Mouse (Mus musculus) heart, postnatal 36 days (tissue): ENCODE measurements at regions not wholly inside any gene's neighbourhood (a gene's known extent, or its start where the extent isn't known, plus 50 kb on each side); places are given as distances from the start of the nearest gene placed in this dataset.

Experiments used
- DNase-seq, 2 experiments: peaks; one replicate each; pipeline ENCODE4 v3.0.0; 2021 to 2022
- intact Hi-C: fragments of 180-260 bp; cut with DNase I; formaldehyde crosslinking; loops from one replicate; pipeline ENCODE4 v1.15.1; 2025

- intact Hi-C loops = no loop called here
These were observed 1104.9 kb downstream of the Pcdh7 start for GRCm38 (mm10) chr5:58822704-58823103.

GRCm38 (mm10) chr5:58825970-58826369, 1108.2 kb downstream of the Pcdh7 start:
- intact Hi-C loops = loop anchor here (1.0 kb wide), 1 partner anchor 1112 kb away; no protein-coding TSS in a partner anchor
- DNase-seq = no peak

More at GRCm38 (mm10) chr5:58822704-58823103, 1104.9 kb downstream of the Pcdh7 start:
- DNase-seq = no peak

- DNase-seq = no peak
- intact Hi-C loops = no loop called here
These were observed 1129.2 kb downstream of the Pcdh7 start for GRCm38 (mm10) chr5:58847001-58847400.

- intact Hi-C loops = no loop called here
These were observed 1140.2 kb downstream of the Pcdh7 start for GRCm38 (mm10) chr5:58858016-58858415.

DNA sequence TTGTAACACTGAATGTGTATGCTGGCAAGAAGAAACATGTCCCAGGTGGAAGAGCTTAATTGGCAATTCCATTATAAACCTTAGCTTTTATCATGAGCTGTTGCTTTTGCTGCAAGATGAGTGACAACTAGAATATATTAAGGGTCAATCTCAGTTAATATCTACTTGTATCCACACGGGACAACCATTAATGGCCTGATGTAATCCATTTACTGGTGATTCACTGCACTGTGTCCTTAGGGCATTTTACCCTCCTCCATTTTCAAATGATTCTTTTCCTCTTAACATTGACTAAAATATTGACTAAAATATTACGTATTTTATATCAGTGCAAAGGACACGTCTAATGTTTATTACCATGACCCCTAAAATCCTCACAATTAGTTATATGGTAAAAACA, 1175.7 kb downstream of the Pcdh7 start:
- intact Hi-C loops = no loop called here
- DNase-seq = no peak

More at GRCm38 (mm10) chr5:58858016-58858415, 1140.2 kb downstream of the Pcdh7 start:
- no peak for DNase-seq

- intact Hi-C loops = no loop called here
- no peak for DNase-seq
These were observed 1223.7 kb downstream of the Pcdh7 start for GRCm38 (mm10) chr5:58941436-58941835.

- intact Hi-C loops = no loop called here
- no peak for DNase-seq
These were observed 1257.5 kb downstream of the Pcdh7 start for GRCm38 (mm10) chr5:58975268-58975667.

DNA sequence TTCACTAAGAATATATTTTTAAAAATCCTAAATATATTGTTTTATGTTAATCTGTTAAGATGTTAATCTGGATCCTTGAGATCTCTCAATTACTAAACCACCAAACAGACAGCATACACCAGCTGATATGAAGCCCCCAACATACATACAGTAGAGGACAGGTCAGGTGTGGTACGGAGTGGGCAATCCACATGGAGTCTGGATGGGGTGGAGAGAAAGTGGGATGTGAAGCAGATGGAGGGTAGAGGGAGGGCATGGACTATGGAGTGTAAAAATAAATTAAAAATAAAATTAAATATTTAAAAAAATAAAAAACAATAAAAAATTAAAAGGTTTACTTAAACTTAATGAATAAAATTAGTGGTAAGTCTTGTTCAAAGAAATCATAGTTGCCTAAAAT, 1270.0 kb downstream of the Pcdh7 start:
- intact Hi-C loops = no loop called here

More for the DNA sequence above, 1270.0 kb downstream of the Pcdh7 start:
- no peak for DNase-seq
